Mouse (Mus musculus) liver, embryonic 14.5 days (tissue): Measurements from ENCODE around the gene Plcb1.

Source experiments
- CTCF ChIP-seq: IDR thresholded peaks from 2 replicates; pipeline ENCODE4 v1.5.1; 2016; ENCODE audit warnings: antibody characterized with exemption, low read depth, control low read depth
- EP300 ChIP-seq: IDR thresholded peaks from 2 replicates; pipeline ENCODE4 v1.6.1; 2016; ENCODE audit warnings: antibody characterized with exemption, low read depth

GRCm38 (mm10) chr2:134871692-134872489 lies 86.0 kb downstream of the Plcb1 start:
- TF ChIP-seq CTCF, result no peak
- no peak for TF ChIP-seq EP300
